Mouse (Mus musculus): Measurements from ENCODE around the gene Tbxas1. TPM values are rescaled to one million over a fixed set of nuclear protein-coding genes. Genes with fewer than 3 reads are reported as not detected.
A peak's percentile ranks its signal among the peaks of the same experiment; 100 is the strongest.

The Tbxas1 gene
- polyA plus RNA-seq, 1 experiment from 2014 or later: 2.3 TPM

- no peak overlapping the region for H3K4me2 ChIP-seq
- H3K4me1 ChIP-seq: peaks cover 39% of the 10 kb centered on the region
- no peak overlapping the region for H3K4me3 ChIP-seq
- no peaks in the 10 kb centered on the region for H3K27me3 ChIP-seq (replicated peaks)
- no peaks in the 10 kb centered on the region for H3K36me3 ChIP-seq (replicated peaks)
- H3K9me3 ChIP-seq: no peaks in the 10 kb centered on the region
- 86% methylated on average over 3 of the region's 3 CpGs for WGBS
- no peak for ATAC-seq (replicated peaks)
- no peak overlapping the region for H3K9ac ChIP-seq
- H3K27ac ChIP-seq: no peak overlapping the region
Measured at GRCm38 (mm10) chr6:38841551-38841950, 33.7 kb upstream of the Tbxas1 start.

DNA sequence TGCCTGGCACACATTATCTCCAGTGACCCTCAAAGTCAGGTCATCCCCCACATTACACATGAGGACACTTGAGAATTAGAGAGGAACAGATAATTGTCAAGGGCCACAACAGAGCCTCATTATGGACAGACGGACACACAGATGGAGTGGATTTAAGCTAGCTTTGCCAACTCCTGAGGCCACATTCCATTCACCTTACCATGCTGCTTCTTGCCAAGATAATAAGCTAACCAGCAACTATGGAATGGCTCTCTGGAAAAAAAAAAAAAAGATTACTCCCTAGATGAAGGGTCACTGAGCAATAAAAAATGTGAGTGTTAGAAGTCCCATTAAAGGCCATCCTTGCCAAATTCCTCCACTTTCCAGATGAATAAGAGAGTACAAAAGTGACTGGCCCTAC, 30.1 kb upstream of the Tbxas1 start:
- Histone ChIP-seq H3K4me3 (no peak overlapping the region), H3K4me1 (peaks cover 52% of the 10 kb centered on the region), H3K27me3 (replicated peaks) (no peaks in the 10 kb centered on the region), H3K4me2 (no peak overlapping the region), H3K36me3 (replicated peaks) (no peaks in the 10 kb centered on the region), H3K9me3 (no peaks in the 10 kb centered on the region), H3K27ac (no peak overlapping the region), H3K9ac (no peak overlapping the region)
- 65% methylated on average over 1 of the region's 1 CpGs for WGBS
- no peak for ATAC-seq (replicated peaks)

DNA sequence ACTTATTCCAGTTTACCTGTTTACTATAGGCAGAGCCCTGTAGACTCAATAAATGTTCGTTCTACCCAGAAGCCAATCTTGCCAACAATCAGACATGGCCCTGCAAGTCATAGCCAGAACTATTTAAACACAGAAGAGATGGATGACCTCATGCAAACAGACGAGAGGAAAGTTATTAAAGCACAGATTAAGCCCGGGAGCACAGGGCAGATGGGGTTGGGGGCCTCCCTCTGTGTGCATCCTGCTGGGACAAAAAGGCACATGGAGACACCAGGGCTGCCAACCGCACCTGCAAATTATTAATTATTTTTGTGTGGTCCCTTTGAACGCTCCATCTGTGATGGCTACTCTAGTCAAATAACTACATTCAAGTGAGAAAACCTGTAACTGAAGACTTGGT, 29.3 kb upstream of the Tbxas1 start:
- no peaks in the 10 kb centered on the region for H3K36me3 ChIP-seq (replicated peaks)
- H3K27ac ChIP-seq: no peak overlapping the region
- no peak overlapping the region for H3K9ac ChIP-seq
- H3K9me3 ChIP-seq: no peaks in the 10 kb centered on the region
- 60% methylated on average over 5 of the region's 5 CpGs for WGBS
- H3K4me2 ChIP-seq: no peak overlapping the region
- no peaks in the 10 kb centered on the region for H3K27me3 ChIP-seq (replicated peaks)
- H3K4me3 ChIP-seq: no peak overlapping the region
- no peak for ATAC-seq (replicated peaks)
- peaks cover 45% of the 10 kb centered on the region for H3K4me1 ChIP-seq

- Histone ChIP-seq H3K4me3 (no peak overlapping the region), H3K4me1 (peaks cover 41% of the 10 kb centered on the region)
- 63% methylated on average over 6 of the region's 6 CpGs for WGBS
Measured at GRCm38 (mm10) chr6:38846330-38847195, 28.6 kb upstream of the Tbxas1 start.

DNA sequence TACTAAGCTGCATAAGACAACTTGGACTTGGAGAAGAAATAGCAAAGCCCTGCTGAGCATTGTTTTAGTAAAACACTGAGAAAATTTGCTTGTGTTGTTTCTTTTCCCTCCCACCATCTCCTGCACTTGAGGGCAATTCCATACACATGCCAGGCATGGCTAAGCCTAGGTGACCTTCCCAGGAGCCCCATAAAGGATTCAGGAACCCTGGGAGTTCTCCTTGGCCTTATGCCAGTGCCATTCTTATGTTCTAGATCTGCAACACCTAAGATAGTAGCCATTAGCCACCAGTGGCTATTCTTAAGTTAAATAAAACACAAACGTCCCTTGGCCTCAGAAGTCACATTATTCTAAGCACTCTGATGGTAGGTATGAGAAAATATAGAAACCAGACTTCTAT, 27.8 kb upstream of the Tbxas1 start:
- Histone ChIP-seq H3K9me3 (no peaks in the 10 kb centered on the region), H3K4me3 (no peak overlapping the region), H3K4me1 (peaks cover 47% of the 10 kb centered on the region), H3K36me3 (replicated peaks) (no peaks in the 10 kb centered on the region), H3K27ac (no peak overlapping the region), H3K4me2 (no peak overlapping the region), H3K27me3 (replicated peaks) (no peaks in the 10 kb centered on the region), H3K9ac (no peak overlapping the region)
- 70% methylated on average over 1 of the region's 1 CpGs for WGBS
- no peak for ATAC-seq (replicated peaks)

More at GRCm38 (mm10) chr6:38846330-38847195, 28.6 kb upstream of the Tbxas1 start:
- Histone ChIP-seq H3K36me3 (replicated peaks) (no peaks in the 10 kb centered on the region), H3K4me2 (no peak overlapping the region), H3K9ac (no peak overlapping the region), H3K27ac (no peak overlapping the region), H3K27me3 (replicated peaks) (no peaks in the 10 kb centered on the region), H3K9me3 (no peaks in the 10 kb centered on the region)
- ATAC-seq (replicated peaks): 0 out of 2 replicates have a peak, but pooled peaks have one; percentile 15

- H3K4me1 ChIP-seq: peaks cover 55% of the 10 kb centered on the region
- no peak overlapping the region for H3K4me2 ChIP-seq
- no peak overlapping the region for H3K4me3 ChIP-seq
- 34% methylated on average over 3 of the region's 3 CpGs for WGBS
- no peaks in the 10 kb centered on the region for H3K9me3 ChIP-seq
- no peak for ATAC-seq (replicated peaks)
- no peaks in the 10 kb centered on the region for H3K27me3 ChIP-seq (replicated peaks)
- H3K36me3 ChIP-seq (replicated peaks): no peaks in the 10 kb centered on the region
- no peak overlapping the region for H3K27ac ChIP-seq
- H3K9ac ChIP-seq: no peak overlapping the region
Measured at GRCm38 (mm10) chr6:38847958-38848910, 27.0 kb upstream of the Tbxas1 start.

DNA sequence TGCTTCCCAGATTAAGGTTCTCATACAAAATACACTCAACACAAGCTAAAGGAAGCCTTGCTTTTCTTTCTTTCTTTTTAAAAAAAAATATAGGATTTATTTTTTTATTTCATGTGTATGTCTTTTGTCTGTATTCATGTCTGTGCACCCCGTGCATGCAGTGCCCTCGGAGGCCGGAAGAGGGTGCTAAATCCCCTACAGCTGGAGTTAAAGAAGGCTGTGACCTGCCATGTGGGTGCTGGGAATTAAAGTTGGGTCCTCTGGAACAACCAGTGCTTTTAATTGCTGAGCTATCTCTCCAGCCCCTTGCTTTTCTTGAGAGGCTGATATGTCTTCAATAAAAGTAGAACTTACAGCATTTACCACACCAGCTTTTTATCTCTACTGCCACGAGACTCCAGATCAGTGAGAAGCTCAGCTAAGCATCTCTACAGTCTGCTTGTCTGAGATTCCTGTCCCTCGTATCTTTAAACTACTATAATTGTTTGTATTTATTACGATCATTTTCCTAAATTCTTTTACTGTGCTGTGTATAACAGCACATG, 24.4 kb upstream of the Tbxas1 start:
- H3K4me1 ChIP-seq: peaks cover 68% of the 10 kb centered on the region
- WGBS: 89% methylated on average over 6 of the region's 6 CpGs
- no peak overlapping the region for H3K27ac ChIP-seq
- H3K27me3 ChIP-seq (replicated peaks): no peaks in the 10 kb centered on the region
- H3K9me3 ChIP-seq: no peaks in the 10 kb centered on the region
- H3K36me3 ChIP-seq (replicated peaks): no peaks in the 10 kb centered on the region
- H3K9ac ChIP-seq: no peak overlapping the region
- H3K4me2 ChIP-seq: no peak overlapping the region
- H3K4me3 ChIP-seq: no peak overlapping the region
- no peak for ATAC-seq (replicated peaks)

DNA sequence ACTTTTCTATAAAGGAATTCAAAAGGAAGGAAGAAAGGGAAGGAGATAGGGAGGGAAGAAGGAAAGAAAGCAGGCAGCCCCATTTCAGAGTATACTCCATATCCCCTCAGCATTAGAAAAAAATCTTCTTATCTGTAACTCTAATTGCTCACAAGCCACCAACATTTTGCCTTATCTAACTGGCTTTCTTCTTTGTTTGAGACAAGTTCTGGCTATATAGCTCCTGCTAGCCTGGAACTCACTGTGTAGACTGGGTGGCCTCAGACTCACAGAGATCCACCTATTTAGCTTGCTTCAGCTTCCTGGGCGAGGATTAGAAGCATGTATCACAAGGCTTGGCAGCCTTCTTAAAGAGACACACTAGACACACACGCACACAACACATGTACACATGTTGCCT, 23.5 kb upstream of the Tbxas1 start:
- H3K9me3 ChIP-seq: no peaks in the 10 kb centered on the region
- no peak for ATAC-seq (replicated peaks)
- peaks cover 62% of the 10 kb centered on the region for H3K4me1 ChIP-seq
- no peaks in the 10 kb centered on the region for H3K27me3 ChIP-seq (replicated peaks)
- H3K4me2 ChIP-seq: no peak overlapping the region
- H3K9ac ChIP-seq: no peak overlapping the region
- H3K4me3 ChIP-seq: no peak overlapping the region
- no peak overlapping the region for H3K27ac ChIP-seq
- WGBS: 84% methylated on average over 2 of the region's 2 CpGs
- no peaks in the 10 kb centered on the region for H3K36me3 ChIP-seq (replicated peaks)

- H3K36me3 ChIP-seq (replicated peaks): no peaks in the 10 kb centered on the region
- peaks cover 46% of the 10 kb centered on the region for H3K4me1 ChIP-seq
- no peaks in the 10 kb centered on the region for H3K9me3 ChIP-seq
- no peaks in the 10 kb centered on the region for H3K27me3 ChIP-seq (replicated peaks)
- H3K4me2 ChIP-seq: no peak overlapping the region
- no peak overlapping the region for H3K4me3 ChIP-seq
- no peak overlapping the region for H3K9ac ChIP-seq
- 70% methylated on average over 5 of the region's 5 CpGs for WGBS
- ATAC-seq (replicated peaks): no peak
- 0 out of 2 replicates have a peak overlapping the region, but pooled peaks have one; percentile 2 for H3K27ac ChIP-seq
Measured at GRCm38 (mm10) chr6:38853561-38853992, 21.6 kb upstream of the Tbxas1 start.

- ATAC-seq (replicated peaks): no peak
- Histone ChIP-seq H3K4me1 (peaks cover 18% of the 10 kb centered on the region), H3K27ac (no peak overlapping the region), H3K4me2 (no peak overlapping the region), H3K4me3 (no peak overlapping the region), H3K9ac (no peak overlapping the region), H3K27me3 (replicated peaks) (no peaks in the 10 kb centered on the region), H3K36me3 (replicated peaks) (no peaks in the 10 kb centered on the region), H3K9me3 (no peaks in the 10 kb centered on the region)
- WGBS: 97% methylated on average over 1 of the region's 1 CpGs
Measured at GRCm38 (mm10) chr6:38859819-38860218, 15.4 kb upstream of the Tbxas1 start.

DNA sequence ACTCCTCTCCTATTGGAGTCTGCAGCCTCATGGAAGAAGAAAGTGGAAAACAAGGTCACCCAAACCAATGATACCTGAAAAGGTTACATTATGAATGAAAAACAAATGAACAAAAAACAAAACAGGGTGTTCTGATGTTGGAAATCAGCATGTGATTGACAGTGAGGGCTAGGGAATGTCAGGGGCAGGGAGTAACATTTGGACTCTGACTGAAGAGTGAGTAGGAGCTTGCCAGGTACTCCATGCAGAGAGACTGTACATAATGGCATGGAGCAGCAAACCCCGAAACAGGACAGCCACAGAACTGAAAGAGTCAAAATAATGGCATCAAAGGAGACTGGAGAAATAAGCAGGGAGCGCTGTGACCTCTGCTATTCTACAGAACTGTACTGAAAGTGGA, 14.9 kb upstream of the Tbxas1 start:
- 87% methylated on average over 2 of the region's 2 CpGs for WGBS
- Histone ChIP-seq H3K27ac (no peak overlapping the region), H3K4me2 (no peak overlapping the region), H3K36me3 (replicated peaks) (no peaks in the 10 kb centered on the region), H3K9ac (no peak overlapping the region), H3K4me3 (no peak overlapping the region), H3K27me3 (replicated peaks) (no peaks in the 10 kb centered on the region), H3K4me1 (peaks cover 16% of the 10 kb centered on the region), H3K9me3 (no peaks in the 10 kb centered on the region)
- no peak for ATAC-seq (replicated peaks)

GRCm38 (mm10) chr6:38863595-38863994, 11.6 kb upstream of the Tbxas1 start:
- Histone ChIP-seq H3K36me3 (replicated peaks) (no peaks in the 10 kb centered on the region), H3K4me3 (no peak overlapping the region), H3K4me1 (peaks cover 43% of the 10 kb centered on the region), H3K27ac (no peak overlapping the region), H3K9me3 (no peaks in the 10 kb centered on the region), H3K27me3 (replicated peaks) (no peaks in the 10 kb centered on the region), H3K9ac (no peak overlapping the region), H3K4me2 (no peak overlapping the region)
- no peak for ATAC-seq (replicated peaks)
- 51% methylated on average over 3 of the region's 3 CpGs for WGBS
